Mouse (Mus musculus): ENCODE results near the gene Srrd.
"Not testable (repeated sequence)": the region's sequence is repeated elsewhere in the genome, so short reads cannot be mapped to it uniquely, and the experiment has no call there.

GRCm38 (mm10) chr5:112319343-112319742 lies 23.5 kb downstream of the Srrd start:
- TF ChIP-seq GATA1 (IDR thresholded peaks at IDR 0.05; ENCODE audit: borderline replicate concordance, low read length); FLI1 (IDR thresholded peaks at IDR 0.05; ENCODE audit: low read length): not testable (repeated sequence)

All from megakaryocyte, embryonic 14.5 days (primary cell).